Mouse (Mus musculus): ENCODE measurements around the gene Gm28038.

- TF ChIP-seq CTCF (IDR thresholded peaks at IDR 0.05; ENCODE audit: insufficient read depth, low read length) (no peak), POLR2A (IDR thresholded peaks at IDR 0.05; ENCODE audit: borderline replicate concordance, extremely low read depth, low read depth, low read length) (no peak)
Measured at GRCm38 (mm10) chr2:30281651-30282050, 808 bp downstream of the Gm28038 start.
